Mouse (Mus musculus): Measurements from ENCODE around the gene Rnf123.

DNA sequence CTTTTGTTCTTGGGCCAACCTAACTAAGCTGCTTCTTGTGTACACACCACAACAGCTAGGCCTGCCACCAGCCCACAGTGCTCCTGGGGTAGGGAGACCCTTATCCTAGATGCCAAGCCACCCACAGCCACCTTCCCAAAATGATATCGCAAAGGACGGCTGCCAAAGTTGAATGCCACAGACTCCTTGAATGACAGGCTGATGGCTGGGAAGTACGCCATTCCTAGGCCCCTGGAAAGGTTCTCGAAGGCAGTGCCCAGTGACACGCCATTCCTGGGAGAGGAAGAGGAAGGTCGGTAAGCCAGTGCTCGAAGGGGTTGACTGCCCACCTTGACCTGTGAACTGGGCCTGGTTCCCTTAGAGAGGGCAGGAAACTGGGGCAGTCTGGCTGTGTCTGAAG lies 13.6 kb downstream of the Rnf123 start:
- no peak for TF ChIP-seq TAL1 (IDR thresholded peaks at IDR 0.05; ENCODE audit: low read length)
- TF ChIP-seq GATA1 (IDR thresholded peaks at IDR 0.05; ENCODE audit: low read length) = no peak
